ENCODE assay signal across 22 mouse cellular contexts in the genomic region with DNA sequence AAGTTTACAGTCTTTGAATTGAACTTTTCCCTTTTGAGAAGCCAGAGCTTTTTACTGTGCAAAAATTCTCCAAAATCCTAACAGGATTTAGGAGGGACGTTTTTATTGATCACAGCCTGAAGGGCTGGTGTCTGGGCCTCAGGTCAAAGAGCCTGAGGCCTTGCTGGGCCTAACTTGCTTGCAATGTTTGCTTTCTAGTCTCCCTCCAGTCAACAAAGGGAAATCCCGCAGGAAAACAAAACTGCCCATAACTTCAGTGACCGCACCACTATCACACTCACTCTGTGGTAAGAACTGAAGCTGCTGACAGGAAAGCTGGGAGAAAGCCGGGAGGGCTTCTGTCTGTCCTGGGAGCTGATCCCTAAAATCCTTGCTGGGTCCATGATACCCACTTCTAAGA. TPM values are rescaled to one million over a fixed set of nuclear protein-coding genes. Genes with fewer than 3 reads are reported as not detected.
"Had no signal": no experiment of that assay in that cellular context is flagged by ENCODE, and none has a peak within 500 bp of the region (broad histone marks: within the 10 kb centered on the region; RNA-seq: fewer than 3 reads in every experiment).

No protein-coding gene starts in this region.

- H3K9me3 ChIP-seq: intestine, embryonic 15.5 days; kidney, embryonic 15.5 days; lung, embryonic 15.5 days; megakaryocyte, embryonic 14.5 days; midbrain, embryonic 10.5 days; midbrain, embryonic 13.5 days; neural tube, embryonic 13.5 days; stomach, embryonic 15.5 days had no signal

- ATAC-seq: intestine, embryonic 15.5 days; midbrain, embryonic 13.5 days; midbrain, embryonic 16.5 days had no signal

- H3K9ac ChIP-seq: intestine, embryonic 15.5 days; kidney, embryonic 15.5 days; lung, embryonic 15.5 days; midbrain, embryonic 13.5 days; neural tube, embryonic 13.5 days; stomach, embryonic 15.5 days had no signal

- DNase-seq: kidney, adult 11 months; kidney, adult 8-10 months; kidney, postnatal 10 days; kidney, postnatal 36 days; layer of hippocampus, postnatal 36 days; left cerebral cortex, postnatal 4 days; lung, adult 18-20 months; lung, postnatal 10 days; lung, postnatal 36 days; right cerebral cortex, postnatal 4 days; thymus, postnatal 36 days had no signal

- H3K27me3 ChIP-seq: intestine, embryonic 15.5 days; kidney, embryonic 15.5 days; lung, embryonic 15.5 days; midbrain, embryonic 13.5 days; neural tube, embryonic 13.5 days; stomach, embryonic 15.5 days had no signal

- H3K4me1 ChIP-seq: intestine, embryonic 15.5 days; midbrain, embryonic 13.5 days; neural tube, embryonic 13.5 days; stomach, embryonic 15.5 days had no signal

- H3K4me2 ChIP-seq: intestine, embryonic 15.5 days; kidney, embryonic 15.5 days; lung, embryonic 15.5 days; midbrain, embryonic 13.5 days; neural tube, embryonic 13.5 days; stomach, embryonic 15.5 days had no signal

- H3K4me3 ChIP-seq: intestine, embryonic 15.5 days; kidney, embryonic 15.5 days; lung, embryonic 15.5 days; midbrain, embryonic 10.5 days; midbrain, embryonic 13.5 days; myocyte; neural tube, embryonic 13.5 days; stomach, embryonic 15.5 days had no signal

- H3K27ac ChIP-seq: intestine, embryonic 15.5 days; kidney, embryonic 15.5 days; lung, embryonic 15.5 days; midbrain, embryonic 10.5 days; midbrain, embryonic 13.5 days; neural tube, embryonic 13.5 days; stomach, embryonic 15.5 days had no signal

RNA-seq across cellular contexts. Expression of a gene that starts 9.3 kb away (rescaled TPM):
- total RNA-seq: monocyte, adult 5-6 weeks had no signal
